Mouse (Mus musculus) lung, embryonic 14.5 days (tissue): ENCODE data around the gene Nup210l. TPM values are rescaled to one million over a fixed set of nuclear protein-coding genes. Genes with fewer than 3 reads are reported as not detected.

Source experiments
- ATAC-seq: fragments of 200-750 bp; cut with Nextera tagmentation; 2 replicates; pipeline ENCODE4 v1.8.0; 2017; ENCODE audit warnings: mild to moderate bottlenecking, moderate TSS enrichment, moderate library complexity; ENCODE audit not compliant: insufficient read depth
- DNase-seq: peaks from one replicate; pipeline ENCODE4 v3.0.0-alpha.2; 2015
- H3K27ac ChIP-seq: fragments of 300-500 bp; sonication (generic); 2 replicates; pipeline ENCODE4 v1.5.1; 2014; ENCODE audit warnings: low read depth, mild to moderate bottlenecking, moderate library complexity
- H3K27me3 ChIP-seq: fragments of 300-500 bp; sonication (generic); 2 replicates; pipeline ENCODE4 v1.6.1; 2014; ENCODE audit warnings: low read length, control low read depth; ENCODE audit not compliant: insufficient read depth
- H3K36me3 ChIP-seq: fragments of 300-500 bp; sonication (generic); 2 replicates; pipeline ENCODE4 v1.6.1; 2014; ENCODE audit warnings: control low read depth; ENCODE audit not compliant: insufficient read depth
- H3K4me1 ChIP-seq: fragments of 300-500 bp; sonication (generic); 2 replicates; pipeline ENCODE4 v1.6.1; 2014; ENCODE audit warnings: antibody characterized with exemption, control low read depth; ENCODE audit not compliant: insufficient read depth
- H3K4me2 ChIP-seq: fragments of 300-500 bp; sonication (generic); 2 replicates; pipeline ENCODE4 v1.6.1; 2014; ENCODE audit warnings: mild to moderate bottlenecking
- H3K4me3 ChIP-seq: fragments of 300-500 bp; sonication (generic); 2 replicates; pipeline ENCODE4 v1.5.1; 2014; ENCODE audit warnings: low read depth, low read length
- H3K9ac ChIP-seq: fragments of 300-500 bp; sonication (generic); 2 replicates; pipeline ENCODE4 v1.6.1; 2014
- H3K9me3 ChIP-seq: fragments of 300-500 bp; sonication (generic); 2 replicates; pipeline ENCODE4 v1.6.1; 2016; ENCODE audit warnings: low read depth, low read length, control low read depth
- CTCF ChIP-seq: IDR thresholded peaks from 2 replicates; pipeline ENCODE4 v1.5.1; 2016; ENCODE audit warnings: antibody characterized with exemption, low read depth
- WGBS: fragments of 180-500 bp; shearing (Covaris S2); extraction: QIAGEN DNeasy Blood & Tissue Kit; methylation state at CpG from one replicate; pipeline ENCODE4 v1.1.7; 2014; 5-methylcytosine and 5-hydroxymethylcytosine counted together
- polyA plus RNA-seq: library from polyadenylated mRNA; unstranded; fragments of >200 nt; fragmentation: Nextera tagmentation; extraction: Ambion mirVana; gene quantifications from 2 replicates; pipeline ENCODE4 v1.2.1, GENCODE M21; 2014

The Nup210l gene
- polyA plus RNA-seq, 1 experiment from 2014 or later: 0.58 TPM

- H3K4me2 ChIP-seq: peak overlapping the region; percentile 77
- peak; percentile 42 for DNase-seq
- peak overlapping the region; percentile 96 for H3K4me3 ChIP-seq
- 28% methylated on average over 5 of the region's 5 CpGs for WGBS
- no peaks in the 10 kb centered on the region for H3K27me3 ChIP-seq
- H3K27ac ChIP-seq: peak overlapping the region; percentile 81
- TF ChIP-seq CTCF: no peak
- H3K9ac ChIP-seq: peak overlapping the region; percentile 14; the same call in 1 of the 2 replicates
- peaks cover 27% of the 10 kb centered on the region for H3K4me1 ChIP-seq
- H3K9me3 ChIP-seq: no peaks in the 10 kb centered on the region
- H3K36me3 ChIP-seq: peaks cover 31% of the 10 kb centered on the region
- ATAC-seq: no peak
Measured at GRCm38 (mm10) chr3:90083034-90083433, 20.9 kb upstream of the Nup210l start.

- TF ChIP-seq CTCF: no peak
- Histone ChIP-seq H3K36me3 (peaks cover 39% of the 10 kb centered on the region), H3K27ac (peak overlapping the region; percentile 81), H3K4me2 (peak overlapping the region; percentile 77), H3K4me1 (peaks cover 27% of the 10 kb centered on the region), H3K4me3 (peak overlapping the region; percentile 96; the same call in 1 of the 2 replicates), H3K27me3 (no peaks in the 10 kb centered on the region), H3K9ac (no peak overlapping the region), H3K9me3 (no peaks in the 10 kb centered on the region)
- DNase-seq (peak; percentile 51), ATAC-seq (no peak)
- WGBS: 14% methylated on average over 3 of the region's 3 CpGs
Measured at GRCm38 (mm10) chr3:90083698-90084324, 20.1 kb upstream of the Nup210l start.

- H3K9ac ChIP-seq: no peak overlapping the region
- H3K9me3 ChIP-seq: no peaks in the 10 kb centered on the region
- H3K4me1 ChIP-seq: peaks cover 27% of the 10 kb centered on the region
- TF ChIP-seq CTCF: no peak
- no peak overlapping the region for H3K27ac ChIP-seq
- WGBS: 61% methylated on average over 4 of the region's 4 CpGs
- H3K4me2 ChIP-seq: no peak overlapping the region
- H3K4me3 ChIP-seq: no peak overlapping the region
- DNase-seq: no peak
- ATAC-seq: no peak
- H3K36me3 ChIP-seq: peaks cover 49% of the 10 kb centered on the region
- no peaks in the 10 kb centered on the region for H3K27me3 ChIP-seq
Measured at GRCm38 (mm10) chr3:90084790-90085189, 19.1 kb upstream of the Nup210l start.

GRCm38 (mm10) chr3:90085281-90085680 lies 18.7 kb upstream of the Nup210l start:
- Histone ChIP-seq H3K9me3 (no peaks in the 10 kb centered on the region), H3K4me2 (no peak overlapping the region), H3K4me3 (no peak overlapping the region), H3K36me3 (peaks cover 54% of the 10 kb centered on the region), H3K27ac (no peak overlapping the region), H3K27me3 (no peaks in the 10 kb centered on the region), H3K9ac (no peak overlapping the region), H3K4me1 (peaks cover 27% of the 10 kb centered on the region)
- no peak for TF ChIP-seq CTCF
- no peak for DNase-seq
- ATAC-seq: no peak
- WGBS: 74% methylated on average over 6 of the region's 6 CpGs

GRCm38 (mm10) chr3:90086068-90086467 lies 17.9 kb upstream of the Nup210l start:
- WGBS: 76% methylated on average over 5 of the region's 5 CpGs
- no peaks in the 10 kb centered on the region for H3K27me3 ChIP-seq
- H3K4me1 ChIP-seq: peaks cover 27% of the 10 kb centered on the region
- H3K9me3 ChIP-seq: no peaks in the 10 kb centered on the region
- H3K27ac ChIP-seq: no peak overlapping the region
- H3K4me3 ChIP-seq: no peak overlapping the region
- H3K36me3 ChIP-seq: peaks cover 62% of the 10 kb centered on the region
- no peak overlapping the region for H3K4me2 ChIP-seq
- ATAC-seq (no peak), DNase-seq (no peak)
- no peak for TF ChIP-seq CTCF
- no peak overlapping the region for H3K9ac ChIP-seq

GRCm38 (mm10) chr3:90088617-90089016 lies 15.3 kb upstream of the Nup210l start:
- Histone ChIP-seq H3K4me1 (peaks cover 7% of the 10 kb centered on the region), H3K36me3 (peaks cover 80% of the 10 kb centered on the region), H3K4me3 (no peak overlapping the region), H3K9me3 (no peaks in the 10 kb centered on the region), H3K9ac (no peak overlapping the region), H3K27me3 (no peaks in the 10 kb centered on the region), H3K4me2 (no peak overlapping the region), H3K27ac (no peak overlapping the region)
- DNase-seq (no peak), ATAC-seq (no peak)
- 70% methylated on average over 2 of the region's 2 CpGs for WGBS
- TF ChIP-seq CTCF: no peak

- H3K9me3 ChIP-seq: no peaks in the 10 kb centered on the region
- ATAC-seq (no peak), DNase-seq (no peak)
- 77% methylated on average over 6 of the region's 6 CpGs for WGBS
- H3K9ac ChIP-seq: no peak overlapping the region
- H3K27ac ChIP-seq: no peak overlapping the region
- no peak overlapping the region for H3K4me3 ChIP-seq
- H3K4me2 ChIP-seq: no peak overlapping the region
- no peaks in the 10 kb centered on the region for H3K27me3 ChIP-seq
- H3K36me3 ChIP-seq: peaks cover 98% of the 10 kb centered on the region
- no peaks in the 10 kb centered on the region for H3K4me1 ChIP-seq
- no peak for TF ChIP-seq CTCF
Measured at GRCm38 (mm10) chr3:90090892-90091291, 13.0 kb upstream of the Nup210l start.
